Mouse (Mus musculus): ENCODE measurements around the gene Otud7b.

DNA sequence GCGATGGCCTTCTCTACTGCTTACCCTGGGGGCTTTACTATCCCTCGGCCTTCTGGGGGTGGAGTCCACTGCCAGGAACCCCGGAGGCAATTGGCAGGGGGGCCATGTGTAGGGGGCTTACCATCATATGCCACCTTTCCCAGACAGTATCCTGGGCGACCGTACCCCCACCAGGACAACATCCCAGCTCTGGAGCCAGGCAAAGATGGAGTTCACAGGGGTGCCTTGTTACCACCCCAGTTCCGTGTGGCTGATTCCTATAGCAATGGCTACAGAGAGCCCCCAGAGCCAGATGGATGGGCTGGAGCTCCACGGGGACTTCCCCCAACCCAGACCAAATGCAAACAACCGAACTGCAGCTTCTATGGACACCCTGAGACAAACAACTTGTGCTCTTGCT, 51.2 kb downstream of the Otud7b start:
- TF ChIP-seq POLR2A (IDR thresholded peaks at IDR 0.05; ENCODE audit: low read depth, low read length) (no peak), CTCF (conservative IDR thresholded peaks at IDR 0.05; ENCODE audit: insufficient read depth, insufficient read length, low read depth, low read length) (no peak)

Measured in kidney, adult 2 months (tissue).